Mouse (Mus musculus): Measurements from ENCODE around the gene Olfr609.

DNA sequence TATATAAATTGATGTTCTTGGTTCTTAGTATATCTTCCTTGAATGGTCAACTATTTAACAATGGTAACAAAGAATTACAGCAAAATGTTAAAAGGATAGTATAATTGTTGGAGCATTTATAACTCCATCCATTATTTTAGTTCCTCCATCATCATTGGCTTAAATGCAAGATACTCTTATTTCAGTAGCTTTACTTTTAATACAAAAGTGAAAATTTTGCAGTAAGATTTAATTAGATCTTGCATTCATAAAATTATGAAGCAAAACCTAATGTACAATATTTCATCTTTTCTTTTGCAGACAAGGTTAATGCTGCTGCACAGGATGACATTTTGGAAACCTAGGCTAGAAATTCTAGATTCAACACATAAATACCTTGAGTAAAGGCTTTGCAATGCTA is 28.3 kb downstream of the Olfr609 start, which contains the start of gene Olfr608:
- TF ChIP-seq EP300 (IDR thresholded peaks at IDR 0.05; ENCODE audit: insufficient read depth, low read depth, low read length) (no peak), CTCF (IDR thresholded peaks at IDR 0.05; ENCODE audit: low read depth, low read length) (no peak), POLR2A (IDR thresholded peaks at IDR 0.05; ENCODE audit: insufficient read depth, low read length) (no peak)
